Mouse (Mus musculus) forebrain, embryonic 14.5 days (tissue): ENCODE data around the gene Vkorc1l1. TPM values are rescaled to one million over a fixed set of nuclear protein-coding genes. Genes with fewer than 3 reads are reported as not detected.

Source experiments
- ATAC-seq: fragments of 200-750 bp; cut with Nextera tagmentation; 2 replicates; pipeline ENCODE4 v1.8.0; 2017; ENCODE audit warnings: mild to moderate bottlenecking, moderate library complexity
- DNase-seq: peaks from one replicate; pipeline ENCODE4 v3.0.0-alpha.2; 2015; ENCODE audit warnings: low spot score
- H3K27ac ChIP-seq: fragments of 300-500 bp; sonication (generic); 2 replicates; pipeline ENCODE4 v1.5.1; 2014; ENCODE audit warnings: low read depth, mild to moderate bottlenecking, control low read depth, low read length, moderate library complexity
- H3K27me3 ChIP-seq: fragments of 300-500 bp; sonication (generic); replicated peaks from 2 replicates; pipeline ENCODE4 v1.6.1; 2014; ENCODE audit warnings: low read length, control low read depth, mixed read lengths; ENCODE audit not compliant: control insufficient read depth, insufficient read depth
- H3K36me3 ChIP-seq: fragments of 300-500 bp; sonication (generic); 2 replicates; pipeline ENCODE4 v1.6.1; 2014; ENCODE audit warnings: low read length, control low read depth; ENCODE audit not compliant: control insufficient read depth, insufficient read depth
- H3K4me1 ChIP-seq: fragments of 300-500 bp; sonication (generic); 2 replicates; pipeline ENCODE4 v1.6.1; 2014; ENCODE audit warnings: antibody characterized with exemption, low read length, control low read depth; ENCODE audit not compliant: control insufficient read depth, insufficient read depth
- H3K4me2 ChIP-seq: fragments of 300-500 bp; sonication (generic); 2 replicates; pipeline ENCODE4 v1.6.1; 2014; ENCODE audit warnings: mild to moderate bottlenecking, control low read depth, low read length
- H3K4me3 ChIP-seq: fragments of 300-500 bp; sonication (generic); 2 replicates; pipeline ENCODE4 v1.5.1; 2014; ENCODE audit warnings: low read depth, low read length, control low read depth
- H3K9ac ChIP-seq: fragments of 300-500 bp; sonication (generic); 2 replicates; pipeline ENCODE4 v1.6.1; 2014; ENCODE audit warnings: mild to moderate bottlenecking, low read length, control low read depth, moderate library complexity
- H3K9me3 ChIP-seq: fragments of 300-500 bp; sonication (generic); replicated peaks from 2 replicates; pipeline ENCODE4 v1.6.1; 2016; ENCODE audit warnings: low read length, control low read depth, mixed read lengths; ENCODE audit not compliant: control insufficient read depth
- WGBS: fragments of 180-500 bp; shearing (Covaris S2); extraction: QIAGEN DNeasy Blood & Tissue Kit; methylation state at CpG from one replicate; pipeline ENCODE4 v1.1.7; 2014; 5-methylcytosine and 5-hydroxymethylcytosine counted together
- polyA plus RNA-seq: library from polyadenylated mRNA; unstranded; fragments of >200 nt; fragmentation: Nextera tagmentation; extraction: Ambion mirVana; gene quantifications from 2 replicates; pipeline ENCODE4 v1.2.1, GENCODE M21; 2014

Vkorc1l1 gene
- polyA plus RNA-seq, 1 experiment from 2014 or later: 21.1 TPM

- H3K4me2 ChIP-seq: no peak overlapping the region
- no peaks in the 10 kb centered on the region for H3K9me3 ChIP-seq
- H3K27me3 ChIP-seq: no peaks in the 10 kb centered on the region
- 0 out of 2 replicates have a peak, but pooled peaks cover 5% of the 10 kb centered on the region for H3K36me3 ChIP-seq
- 85% methylated on average over 13 of the region's 13 CpGs for WGBS
- no peak for ATAC-seq
- no peak for DNase-seq
- no peaks in the 10 kb centered on the region for H3K4me1 ChIP-seq
- no peak overlapping the region for H3K4me3 ChIP-seq
- no peak overlapping the region for H3K9ac ChIP-seq
- no peak overlapping the region for H3K27ac ChIP-seq
These were observed 47.6 kb downstream of the Vkorc1l1 start for GRCm38 (mm10) chr5:129989376-129989775.

- H3K4me2 ChIP-seq: no peak overlapping the region
- H3K4me1 ChIP-seq: no peaks in the 10 kb centered on the region
- H3K27ac ChIP-seq: no peak overlapping the region
- DNase-seq: no peak
- H3K4me3 ChIP-seq: no peak overlapping the region
- 0 out of 2 replicates have a peak, but pooled peaks cover 2% of the 10 kb centered on the region for H3K36me3 ChIP-seq
- H3K27me3 ChIP-seq: no peaks in the 10 kb centered on the region
- over 99% methylated on average over 5 of the region's 5 CpGs for WGBS
- no peak for ATAC-seq
- H3K9ac ChIP-seq: no peak overlapping the region
- H3K9me3 ChIP-seq: no peaks in the 10 kb centered on the region
These were observed 50.1 kb downstream of the Vkorc1l1 start for GRCm38 (mm10) chr5:129991898-129992297.

GRCm38 (mm10) chr5:129993374-129993773 lies 51.6 kb downstream of the Vkorc1l1 start:
- Histone ChIP-seq H3K4me2 (no peak overlapping the region), H3K4me3 (no peak overlapping the region), H3K36me3 (no peaks in the 10 kb centered on the region), H3K9ac (no peak overlapping the region), H3K27me3 (no peaks in the 10 kb centered on the region), H3K4me1 (no peaks in the 10 kb centered on the region), H3K27ac (no peak overlapping the region), H3K9me3 (no peaks in the 10 kb centered on the region)
- ATAC-seq (no peak), DNase-seq (no peak)
- WGBS: 90% methylated on average over 14 of the region's 14 CpGs

- WGBS: 93% methylated on average over 7 of the region's 7 CpGs
- no peak overlapping the region for H3K4me3 ChIP-seq
- H3K9me3 ChIP-seq: no peaks in the 10 kb centered on the region
- no peak for ATAC-seq
- no peaks in the 10 kb centered on the region for H3K4me1 ChIP-seq
- H3K4me2 ChIP-seq: no peak overlapping the region
- H3K27ac ChIP-seq: no peak overlapping the region
- H3K36me3 ChIP-seq: no peaks in the 10 kb centered on the region
- no peak overlapping the region for H3K9ac ChIP-seq
- H3K27me3 ChIP-seq: no peaks in the 10 kb centered on the region
- no peak for DNase-seq
These were observed 53.2 kb downstream of the Vkorc1l1 start for GRCm38 (mm10) chr5:129994989-129995388.

- DNase-seq (no peak), ATAC-seq (no peak)
- H3K27me3 ChIP-seq: no peaks in the 10 kb centered on the region
- H3K4me2 ChIP-seq: no peak overlapping the region
- WGBS: 73% methylated on average over 19 of the region's 19 CpGs
- H3K4me3 ChIP-seq: no peak overlapping the region
- no peaks in the 10 kb centered on the region for H3K4me1 ChIP-seq
- H3K27ac ChIP-seq: no peak overlapping the region
- no peaks in the 10 kb centered on the region for H3K9me3 ChIP-seq
- no peaks in the 10 kb centered on the region for H3K36me3 ChIP-seq
- no peak overlapping the region for H3K9ac ChIP-seq
These were observed 55.9 kb downstream of the Vkorc1l1 start for GRCm38 (mm10) chr5:129997700-129998099.

GRCm38 (mm10) chr5:129999097-129999496 lies 57.3 kb downstream of the Vkorc1l1 start:
- H3K36me3 ChIP-seq: no peaks in the 10 kb centered on the region
- H3K9me3 ChIP-seq: no peaks in the 10 kb centered on the region
- peak; percentile 64 for DNase-seq
- H3K4me3 ChIP-seq: no peak overlapping the region
- H3K4me1 ChIP-seq: no peaks in the 10 kb centered on the region
- no peak overlapping the region for H3K9ac ChIP-seq
- H3K4me2 ChIP-seq: no peak overlapping the region
- H3K27me3 ChIP-seq: no peaks in the 10 kb centered on the region
- ATAC-seq: peak; percentile 69; the same call in 1 of the 2 replicates
- no peak overlapping the region for H3K27ac ChIP-seq
- WGBS: 32% methylated on average over 4 of the region's 4 CpGs

- H3K36me3 ChIP-seq: no peaks in the 10 kb centered on the region
- no peak overlapping the region for H3K4me2 ChIP-seq
- no peak overlapping the region for H3K27ac ChIP-seq
- H3K4me1 ChIP-seq: no peaks in the 10 kb centered on the region
- no peaks in the 10 kb centered on the region for H3K27me3 ChIP-seq
- WGBS: 93% methylated on average over 12 of the region's 12 CpGs
- no peak overlapping the region for H3K9ac ChIP-seq
- no peaks in the 10 kb centered on the region for H3K9me3 ChIP-seq
- no peak overlapping the region for H3K4me3 ChIP-seq
- ATAC-seq (no peak), DNase-seq (no peak)
These were observed 59.0 kb downstream of the Vkorc1l1 start for GRCm38 (mm10) chr5:130000735-130001134.

DNA sequence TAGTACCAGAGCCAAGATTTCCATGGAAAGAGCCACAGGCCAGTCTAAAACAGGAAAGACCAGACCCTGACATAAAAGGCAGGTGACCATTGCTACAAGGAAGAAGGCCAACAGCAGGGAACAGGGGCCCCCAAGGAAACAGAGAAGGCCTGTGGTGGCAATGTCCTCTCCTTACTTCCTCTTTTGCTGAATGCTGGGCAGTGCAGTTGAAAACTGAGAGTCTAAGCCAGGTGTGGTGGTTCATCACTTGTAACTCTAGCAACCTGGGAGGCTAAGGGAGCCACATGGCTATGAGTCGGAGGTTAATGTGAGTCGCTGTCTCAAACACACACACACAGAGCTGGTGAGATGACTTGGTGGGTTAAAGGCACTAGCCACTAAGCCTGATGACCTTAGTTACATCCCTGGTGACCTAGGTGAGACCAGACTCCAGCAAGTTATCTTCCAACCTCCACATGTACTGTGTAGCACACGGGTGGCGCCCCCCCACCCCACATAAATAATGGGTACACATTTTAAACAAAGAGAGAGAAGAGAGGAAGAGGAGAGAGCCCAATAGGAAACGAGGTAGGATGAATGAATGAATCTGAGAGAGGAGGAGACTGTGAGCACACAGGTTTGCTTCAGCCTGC lies 59.7 kb downstream of the Vkorc1l1 start:
- Histone ChIP-seq H3K36me3 (no peaks in the 10 kb centered on the region), H3K4me3 (no peak overlapping the region), H3K27me3 (no peaks in the 10 kb centered on the region), H3K9ac (no peak overlapping the region), H3K27ac (no peak overlapping the region), H3K9me3 (no peaks in the 10 kb centered on the region), H3K4me1 (no peaks in the 10 kb centered on the region), H3K4me2 (no peak overlapping the region)
- ATAC-seq: no peak
- no peak for DNase-seq
- 69% methylated on average over 5 of the region's 5 CpGs for WGBS

DNA sequence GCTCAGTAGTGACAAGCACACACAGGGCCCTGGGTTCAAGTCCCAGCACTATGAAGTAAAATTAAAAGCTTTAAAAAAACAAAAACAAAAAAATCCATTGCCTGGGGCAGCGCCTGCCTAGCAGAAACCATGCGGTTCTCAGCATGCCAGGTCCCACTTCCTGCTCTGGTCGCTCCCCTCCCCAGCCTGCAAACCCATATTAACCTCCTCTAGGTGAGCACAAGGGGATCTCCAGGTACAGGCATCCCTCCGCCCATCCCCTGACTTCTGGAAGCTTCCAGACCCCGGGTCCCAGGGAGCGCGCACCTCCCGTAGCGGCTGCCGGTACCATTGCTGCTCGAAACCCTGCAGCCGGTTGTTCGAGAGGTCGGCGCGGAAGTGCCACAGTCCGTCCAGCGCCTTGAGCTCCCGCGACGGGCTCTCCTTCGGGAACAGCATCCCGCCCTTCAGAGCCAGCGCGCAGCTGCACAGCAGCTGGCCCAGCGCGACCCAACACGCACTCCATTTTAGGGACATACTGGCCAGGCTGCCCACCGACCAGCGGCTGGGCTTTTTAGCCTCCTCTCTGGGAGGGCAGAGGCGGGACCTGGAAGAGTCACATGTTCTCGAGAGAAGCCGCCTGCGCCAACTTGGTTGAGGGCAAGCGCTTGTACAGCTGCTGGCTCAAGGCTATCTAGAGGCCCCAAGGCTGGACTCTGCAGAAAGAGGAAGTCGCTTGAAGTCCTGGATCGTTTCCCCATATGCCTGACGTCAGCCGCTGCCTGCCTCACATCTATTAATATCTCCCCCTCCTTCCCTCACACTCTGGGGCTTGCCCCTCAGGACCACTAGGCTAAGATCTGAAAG lies 60.8 kb downstream of the Vkorc1l1 start, which contains the start of gene Gusb:
Gusb (minus strand) TSS at position 749 of the 846 bp plus-strand sequence.
- WGBS: 2% methylated on average over 39 of the region's 39 CpGs
- Histone ChIP-seq H3K4me1 (no peaks in the 10 kb centered on the region), H3K27ac (no peak within 1 kb of the TSS), H3K4me3 (peak within 1 kb of the TSS; percentile 48), H3K4me2 (peak within 1 kb of the TSS; percentile 70), H3K27me3 (no peaks in the 10 kb centered on the region), H3K9me3 (no peaks in the 10 kb centered on the region), H3K9ac (peak within 1 kb of the TSS; percentile 68), H3K36me3 (no peaks in the 10 kb centered on the region)
- peak; percentile 85 for ATAC-seq
- peak; percentile 77 for DNase-seq
